Mouse (Mus musculus) kidney, adult 18-20 months (tissue): ENCODE data around the gene Hoxc6.

ENCODE experiments used
- DNase-seq: peaks from one replicate; pipeline ENCODE4 v3.0.0; 2021

Gene Hoxc6

GRCm38 (mm10) chr15:102969296-102969695, 28.8 kb upstream of the Hoxc6 start:
- no peak for DNase-seq

GRCm38 (mm10) chr15:102970740-102971139, 27.3 kb upstream of the Hoxc6 start:
- DNase-seq, result peak; percentile 62

GRCm38 (mm10) chr15:102972254-102972653, 25.8 kb upstream of the Hoxc6 start:
- peak; percentile 49 for DNase-seq

- no peak for DNase-seq
Observed at GRCm38 (mm10) chr15:102972753-102973152, 25.3 kb upstream of the Hoxc6 start.

- peak; percentile 37 for DNase-seq
Observed at GRCm38 (mm10) chr15:102975034-102975433, 23.0 kb upstream of the Hoxc6 start.

- peak; percentile 73 for DNase-seq
Observed at GRCm38 (mm10) chr15:102975688-102976111, 22.4 kb upstream of the Hoxc6 start.

- DNase-seq, result peak; percentile 61
Observed at GRCm38 (mm10) chr15:102976171-102976570, 21.9 kb upstream of the Hoxc6 start, which contains the start of gene Hoxc9. Hoxc9 (plus strand) TSS chr15:102976439.

GRCm38 (mm10) chr15:102976631-102977422, 21.2 kb upstream of the Hoxc6 start:
- DNase-seq, result peak; percentile 70

- peak; percentile 47 for DNase-seq
Observed at GRCm38 (mm10) chr15:102977423-102977974, 20.6 kb upstream of the Hoxc6 start.

GRCm38 (mm10) chr15:102978615-102979515, 19.2 kb upstream of the Hoxc6 start:
- peak; percentile 46 for DNase-seq

GRCm38 (mm10) chr15:102979936-102980335, 18.1 kb upstream of the Hoxc6 start:
- DNase-seq, result no peak

- no peak for DNase-seq
Observed at GRCm38 (mm10) chr15:102980352-102980751, 17.7 kb upstream of the Hoxc6 start.

GRCm38 (mm10) chr15:102980912-102981311, 17.1 kb upstream of the Hoxc6 start:
- no peak for DNase-seq

- DNase-seq, result peak; percentile 74
Observed at GRCm38 (mm10) chr15:102981379-102982288, 16.4 kb upstream of the Hoxc6 start.

GRCm38 (mm10) chr15:102983716-102984115, 14.3 kb upstream of the Hoxc6 start:
- no peak for DNase-seq

- DNase-seq, result no peak
Observed at GRCm38 (mm10) chr15:102984521-102984920, 13.5 kb upstream of the Hoxc6 start.

GRCm38 (mm10) chr15:102984925-102985324, 13.1 kb upstream of the Hoxc6 start:
- no peak for DNase-seq

GRCm38 (mm10) chr15:102987124-102987833, 10.8 kb upstream of the Hoxc6 start:
- DNase-seq, result peak; percentile 96

GRCm38 (mm10) chr15:102988078-102988477, 10.0 kb upstream of the Hoxc6 start:
- DNase-seq, result no peak

GRCm38 (mm10) chr15:102990461-102991397, 7.3 kb upstream of the Hoxc6 start, which contains the start of gene Hoxc8:
Hoxc8 (plus strand) TSS chr15:102990607.
- peak; percentile 56 for DNase-seq
